Mouse (Mus musculus) heart, postnatal 0 days (tissue): ENCODE results near the gene Stoml1.

Experiments
- CTCF ChIP-seq: IDR thresholded peaks from 2 replicates; pipeline ENCODE4 v1.5.1; 2016; ENCODE audit warnings: antibody characterized with exemption, control low read depth, low read depth
- EP300 ChIP-seq: IDR thresholded peaks from 2 replicates; pipeline ENCODE4 v1.6.1; 2016; ENCODE audit warnings: antibody characterized with exemption, low read depth

- TF ChIP-seq CTCF (no peak), EP300 (no peak)
These were observed 9.3 kb upstream of the Stoml1 start for GRCm38 (mm10) chr9:58243696-58244095.
